Mouse (Mus musculus) G1E (cell line): ENCODE data around the gene Daam1.

Source experiments
- CTCF ChIP-seq: IDR thresholded peaks from 2 replicates; pipeline ENCODE4 v1.5.1; 2012; ENCODE audit warnings: low read depth, low read length, inconsistent platforms, mixed read lengths
- GATA1 ChIP-seq: IDR thresholded peaks from 2 replicates; pipeline ENCODE4 v1.6.1; 2012; ENCODE audit warnings: borderline replicate concordance, low read length, inconsistent platforms, mixed read lengths
- GATA2 ChIP-seq: IDR thresholded peaks from 2 replicates; pipeline ENCODE4 v1.6.1; 2012; ENCODE audit warnings: low read depth, low read length, inconsistent platforms, borderline replicate concordance
- POLR2AphosphoS5 ChIP-seq: IDR thresholded peaks from 2 replicates; pipeline ENCODE4 v1.6.1; 2012; ENCODE audit warnings: low read depth, low read length, inconsistent platforms; ENCODE audit not compliant: insufficient replicate concordance

- no peak for TF ChIP-seq POLR2AphosphoS5
- TF ChIP-seq CTCF: no peak
- no peak for TF ChIP-seq GATA1
- TF ChIP-seq GATA2: no peak
Measured at GRCm38 (mm10) chr12:71978513-71979352, 147.9 kb downstream of the Daam1 start.
